Mouse (Mus musculus): Measurements from ENCODE around the gene Ccnb1ip1. TPM values are rescaled to one million over a fixed set of nuclear protein-coding genes. Genes with fewer than 3 reads are reported as not detected.

The Ccnb1ip1 gene
- total RNA-seq, 2 experiments from 2014 or later: not detected

DNA sequence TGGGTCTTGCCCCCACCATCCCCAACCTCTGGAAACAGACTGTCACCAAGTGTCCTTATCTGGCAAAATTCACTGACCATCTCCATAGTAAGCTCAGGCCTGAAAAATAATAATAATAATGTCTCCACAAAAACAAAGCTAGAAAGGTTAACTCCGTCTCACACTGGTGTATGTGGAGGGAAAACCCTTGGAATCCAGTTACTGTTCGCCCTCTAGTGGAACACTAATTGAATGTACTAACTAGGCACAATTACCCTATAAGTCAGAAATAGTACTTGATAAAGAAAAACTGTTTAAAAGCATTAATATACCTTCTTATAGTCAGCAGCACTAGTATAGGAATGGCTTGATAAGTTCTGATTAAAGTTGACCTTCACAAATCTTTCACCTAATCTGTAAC is 19.4 kb downstream of the Ccnb1ip1 start:
- no peak for DNase-seq (ENCODE audit: low spot score in 2 of 2)
- intact Hi-C loops (cut with DNase I): no loop called here

DNA sequence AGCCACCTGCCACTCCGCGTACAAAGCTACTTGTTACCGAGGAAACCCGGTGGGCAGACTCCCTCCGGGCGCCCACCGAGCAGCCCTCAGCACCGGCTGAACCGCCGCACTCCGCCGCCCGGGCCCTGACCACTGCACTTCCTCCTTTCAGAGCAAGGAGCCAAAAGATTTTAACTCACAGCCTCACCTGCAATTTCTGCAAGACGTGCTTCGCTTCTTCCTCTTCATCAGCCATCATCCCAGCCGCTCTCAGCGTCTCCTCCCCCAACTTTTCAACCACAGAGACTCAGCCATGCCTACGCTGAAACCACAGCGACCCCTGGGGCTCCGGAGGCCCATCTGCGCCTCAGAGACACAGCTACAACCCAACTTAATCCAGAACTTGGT is 22.3 kb downstream of the Ccnb1ip1 start, which contains the start of gene Ttc5:
TSS of gene Ttc5 (minus strand) at position 269 of the 387 bp plus-strand sequence.
- intact Hi-C loops (cut with DNase I): no loop called here
- peak; percentile 89 for DNase-seq (ENCODE audit: low spot score in 2 of 2)

DNA sequence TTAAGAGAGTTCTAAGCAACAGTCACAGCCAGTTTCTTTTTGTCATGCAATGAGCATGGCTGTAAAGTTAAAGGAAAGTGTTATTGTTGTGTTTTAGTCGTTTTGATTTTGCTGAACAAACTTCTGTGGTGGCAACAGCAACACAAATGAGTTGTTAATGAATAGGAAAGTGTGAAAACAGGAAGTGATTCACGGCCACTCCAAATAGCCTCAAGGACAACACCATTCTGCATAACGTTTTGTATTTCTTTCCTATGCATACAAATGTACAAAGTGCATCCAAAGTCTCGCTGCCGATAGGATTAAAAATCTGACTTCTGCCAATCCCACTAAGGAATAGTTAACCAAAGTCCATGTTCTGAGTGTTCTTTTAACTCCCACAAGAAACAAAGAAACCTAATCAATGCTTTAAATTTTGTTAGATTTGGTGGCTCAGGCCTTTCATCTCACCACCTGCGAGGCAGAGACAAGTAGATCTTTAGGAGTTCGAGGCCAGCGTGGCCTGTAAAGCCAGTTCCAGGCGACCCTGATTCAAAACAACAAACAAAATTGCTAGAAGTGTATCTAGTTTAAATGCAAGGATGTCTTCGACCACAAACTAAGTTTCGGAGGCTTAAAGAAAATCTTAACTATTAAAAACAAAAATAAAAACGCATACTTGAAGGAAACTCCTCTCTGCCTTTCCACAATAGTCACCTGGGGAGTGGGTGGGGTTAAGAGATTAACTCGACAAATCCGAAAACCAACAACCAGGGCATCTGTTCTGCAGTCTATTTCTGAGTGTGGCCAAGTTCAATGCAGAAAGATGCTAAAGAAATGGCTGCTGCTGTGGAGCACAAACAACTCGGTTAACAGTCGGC is 22.9 kb downstream of the Ccnb1ip1 start:
- intact Hi-C loops (cut with DNase I): no loop called here
- DNase-seq (ENCODE audit: low spot score in 2 of 2): no peak

DNA sequence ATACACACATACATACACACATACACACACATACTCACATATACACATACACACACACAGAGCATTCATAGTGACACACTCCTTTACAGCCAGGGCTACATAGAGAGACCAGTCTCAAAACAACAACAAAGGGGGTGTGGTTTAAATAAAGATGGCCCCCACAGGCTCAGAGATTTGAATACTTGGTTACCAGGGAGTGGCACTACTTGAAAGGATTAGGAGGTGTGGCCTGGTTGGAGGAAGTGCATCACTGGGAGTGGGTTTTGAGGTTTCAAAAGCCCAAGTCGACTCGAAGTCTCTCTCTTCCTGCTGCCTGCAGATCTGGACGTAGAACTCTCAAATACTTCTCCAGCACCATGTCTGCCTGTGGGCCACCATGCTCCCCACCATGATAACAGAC is 25.4 kb downstream of the Ccnb1ip1 start:
- intact Hi-C loops (cut with DNase I): no loop called here
- no peak for DNase-seq (ENCODE audit: low spot score in 2 of 2)

DNA sequence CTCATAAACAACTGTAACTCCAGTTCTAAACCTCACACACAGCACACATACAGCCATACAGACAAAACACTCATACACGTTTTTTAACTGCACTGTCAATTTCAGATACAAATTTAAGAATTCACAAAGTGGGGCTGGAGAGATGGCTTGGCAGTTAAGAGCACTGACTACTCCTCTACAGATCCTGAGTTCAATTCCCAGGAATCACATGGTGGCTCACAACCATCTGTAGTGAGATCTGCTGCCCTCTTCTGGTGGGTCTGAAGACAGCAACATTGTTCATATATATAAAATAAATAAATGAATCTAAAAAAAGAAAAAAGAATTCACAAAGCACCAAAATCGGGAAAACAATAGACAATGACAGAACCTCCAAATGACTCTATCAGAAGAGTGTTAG is 36.2 kb downstream of the Ccnb1ip1 start:
- intact Hi-C loops (cut with DNase I): no loop called here
- DNase-seq (ENCODE audit: low spot score in 2 of 2): no peak

DNA sequence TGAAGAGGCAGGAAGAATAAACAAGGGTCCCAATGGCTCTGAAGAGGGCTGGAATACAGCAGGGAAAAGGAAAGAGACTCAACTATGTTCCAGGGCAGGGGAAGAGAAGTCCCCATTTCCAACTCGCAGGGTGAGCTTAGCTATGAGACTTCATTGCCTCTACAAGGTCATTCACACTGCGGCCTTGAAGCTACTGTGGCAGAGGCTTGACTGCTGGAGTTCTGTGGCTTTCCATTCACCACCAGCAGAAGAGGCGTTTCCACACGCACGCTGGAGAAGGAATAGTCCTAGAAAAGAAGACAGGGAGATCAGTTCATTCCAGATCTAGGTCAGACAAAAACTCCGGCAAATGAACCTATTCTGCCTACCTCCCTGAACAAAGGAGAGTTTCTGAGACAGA is 41.8 kb downstream of the Ccnb1ip1 start:
- intact Hi-C loops (cut with DNase I): no loop called here
- DNase-seq (ENCODE audit: low spot score in 2 of 2): no peak

DNA sequence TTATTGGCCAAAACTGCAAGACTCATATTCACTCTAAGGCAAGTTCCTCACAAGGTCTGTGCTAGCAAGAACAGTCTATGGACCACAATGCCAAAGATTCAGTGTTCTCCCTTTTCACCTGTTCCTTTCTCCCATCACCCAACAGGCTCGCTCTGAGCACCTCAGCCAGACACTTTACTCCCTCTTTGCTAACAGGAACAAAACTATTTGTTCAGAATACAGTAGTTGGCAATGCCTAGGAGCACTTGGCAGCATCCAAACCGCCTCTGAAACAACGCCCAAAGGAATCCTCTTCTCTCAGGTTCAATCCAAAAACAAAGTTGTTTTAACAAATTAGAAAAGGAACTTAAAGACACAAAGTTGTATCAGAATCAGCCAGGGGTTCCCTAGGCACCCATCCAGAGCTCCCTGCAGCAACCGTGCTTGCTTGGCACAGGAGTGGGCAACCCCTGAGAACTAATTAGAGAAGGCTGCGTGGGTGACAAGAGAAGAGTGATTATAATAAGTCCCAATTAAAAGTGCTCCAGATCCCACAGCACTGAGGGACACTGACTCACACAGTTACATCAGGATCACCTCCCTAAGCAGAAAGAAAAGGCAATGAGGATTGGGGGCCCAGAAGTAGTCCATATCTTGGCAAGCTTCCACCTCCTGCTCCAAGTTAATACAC is 49.0 kb downstream of the Ccnb1ip1 start:
- intact Hi-C loops (cut with DNase I): no loop called here
- DNase-seq (ENCODE audit: low spot score in 2 of 2): peak; percentile 15 to 21

DNA sequence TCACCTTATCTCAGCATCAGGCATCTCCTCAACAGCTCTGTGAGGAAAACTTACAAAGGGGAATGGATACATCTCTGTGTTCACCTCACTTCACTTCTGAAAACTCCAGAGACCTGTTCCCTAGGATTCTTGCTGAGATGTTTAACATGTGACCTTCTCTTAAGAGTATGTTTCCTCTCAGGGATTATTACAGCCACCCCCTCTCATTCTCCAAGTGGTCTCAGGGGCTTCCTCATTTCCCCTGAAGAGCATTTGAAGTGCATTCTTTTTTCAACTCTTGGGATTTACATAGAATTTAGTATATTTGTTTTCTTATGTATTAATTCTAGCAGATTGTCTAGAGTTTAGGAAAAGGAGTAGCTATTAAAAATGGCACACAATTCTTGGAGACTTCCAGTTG is 62.5 kb downstream of the Ccnb1ip1 start, which contains the start of gene Olfr749:
TSS of gene Olfr749 (minus strand) at position 101 of the 400 bp plus-strand sequence.
- intact Hi-C loops (cut with DNase I): no loop called here
- DNase-seq (ENCODE audit: low spot score in 2 of 2): no peak

DNA sequence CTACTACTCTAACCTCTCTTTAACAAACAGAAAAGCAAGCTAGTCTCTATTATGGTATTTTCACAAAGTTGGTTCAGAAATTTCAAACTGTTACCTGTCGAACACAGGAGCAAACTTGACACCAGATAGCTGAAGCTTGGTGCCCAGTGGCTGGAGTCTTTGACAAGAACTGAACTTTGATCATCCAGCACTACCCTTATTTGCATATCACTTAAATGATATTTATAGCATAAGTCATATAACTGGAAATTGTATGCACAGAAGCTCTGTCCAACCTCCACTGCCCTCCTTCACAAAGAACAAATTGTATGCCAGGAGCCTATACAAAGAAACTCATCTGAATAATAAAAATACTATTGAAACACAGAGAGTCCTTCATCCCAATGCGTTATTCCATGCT is 65.9 kb downstream of the Ccnb1ip1 start:
- intact Hi-C loops (cut with DNase I): no loop called here

DNA sequence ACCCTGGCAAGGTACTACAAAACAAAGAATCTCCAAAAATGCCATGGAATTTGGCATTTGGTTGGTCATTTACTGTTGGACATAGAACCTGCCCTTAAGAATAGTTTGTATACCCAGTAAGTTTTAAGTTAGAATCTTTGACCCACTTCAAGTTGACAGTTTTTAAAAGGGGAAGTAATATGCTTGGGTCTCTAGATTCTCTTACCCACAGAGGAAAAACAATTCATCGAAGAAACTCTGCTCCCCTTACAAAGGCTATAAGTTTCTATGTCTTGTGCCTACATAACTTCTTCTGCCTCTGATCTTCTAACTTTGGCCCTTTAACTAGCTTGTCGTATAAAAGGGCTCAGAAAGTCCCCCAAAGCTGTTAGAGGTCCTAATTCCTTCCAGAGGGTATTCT is 67.2 kb downstream of the Ccnb1ip1 start:
- intact Hi-C loops (cut with DNase I): no loop called here
- no peak for DNase-seq (ENCODE audit: low spot score in 2 of 2)

More for the DNA sequence above, 65.9 kb downstream of the Ccnb1ip1 start:
- DNase-seq (ENCODE audit: low spot score in 2 of 2): no peak

Other genes with a start within 250 kb of the Ccnb1ip1 start
- not detected for gene Olfr744, start 192.9 kb downstream of the Ccnb1ip1 start, total RNA-seq (2021)
- not detected for gene Olfr745, start 168.3 kb downstream of the Ccnb1ip1 start, total RNA-seq (2021)
- not detected for gene Olfr746, start 160.6 kb downstream of the Ccnb1ip1 start, total RNA-seq (2021)
- gene Olfr747, start 114.5 kb downstream of the Ccnb1ip1 start, total RNA-seq (2021): not detected
- not detected for gene Olfr748, start 100.4 kb downstream of the Ccnb1ip1 start, total RNA-seq (2021)
- not detected for gene Olfr749, start 62.6 kb downstream of the Ccnb1ip1 start, total RNA-seq (2021)
- 10 to 100 TPM; 55.2 to 67.9 TPM for gene Ttc5, start 22.2 kb downstream of the Ccnb1ip1 start, total RNA-seq (2021)
- gene Parp2, start 109 bp upstream of the Ccnb1ip1 start, total RNA-seq (2021): 10 to 100 TPM; 24.0 to 28.7 TPM
- gene Tep1, start 62.8 kb upstream of the Ccnb1ip1 start, total RNA-seq (2021): 1 to 10 TPM; 2.9 to 4.1 TPM
- 1 to 10 TPM; 3.6 to 4.8 TPM for gene Klhl33, start 89.8 kb upstream of the Ccnb1ip1 start, total RNA-seq (2021)
- 10 to 100 TPM; 32.0 to 35.7 TPM for gene Osgep, start 117.2 kb upstream of the Ccnb1ip1 start, total RNA-seq (2021)
- gene Apex1, start 117.2 kb upstream of the Ccnb1ip1 start, total RNA-seq (2021): 10 to 100 TPM; 52.0 to 58.6 TPM
- gene Pip4p1, start 123.1 kb upstream of the Ccnb1ip1 start, total RNA-seq (2021): 100 to 1,000 TPM in 1 of 2 experiments, 10 to 100 TPM in 1; 89.8 to 103 TPM
- 10 to 100 TPM; 10.7 to 11.0 TPM for gene Pnp, start 123.3 kb upstream of the Ccnb1ip1 start, total RNA-seq (2021)
- 10 to 100 TPM in 1 of 2 experiments, 1 to 10 TPM in 1; 10.0 to 13.0 TPM for gene Gm49342, start 136.8 kb upstream of the Ccnb1ip1 start, total RNA-seq (2021)
- gene Pnp2, start 148.3 kb upstream of the Ccnb1ip1 start, total RNA-seq (2021): 1 to 10 TPM; 1.1 to 1.4 TPM
- gene Rnase10, start 200.0 kb upstream of the Ccnb1ip1 start, total RNA-seq (2021): under 1 TPM; 0.20 to 0.25 TPM
- gene Rnase9, start 234.1 kb upstream of the Ccnb1ip1 start, total RNA-seq (2021): not detected
- gene Rnase11, start 242.4 kb upstream of the Ccnb1ip1 start, total RNA-seq (2021): not detected
- not detected for gene Rnase12, start 249.9 kb upstream of the Ccnb1ip1 start, total RNA-seq (2021)